Mouse (Mus musculus): ENCODE data around the gene Nfasc.

GRCm38 (mm10) chr1:132780254-132780653, 38.7 kb upstream of the Nfasc start:
- no peak for TF ChIP-seq POLR2A (IDR thresholded peaks at IDR 0.05; ENCODE audit: low read depth, low read length)
- TF ChIP-seq CTCF (IDR thresholded peaks at IDR 0.05; ENCODE audit: borderline replicate concordance, insufficient read depth, low read length) = no peak
